Mouse (Mus musculus): ENCODE data around the gene Rcbtb1.
"Not testable (repeated sequence)": the region's sequence is repeated elsewhere in the genome, so short reads cannot be mapped to it uniquely, and the experiment has no call there.

Gene Rcbtb1

DNA sequence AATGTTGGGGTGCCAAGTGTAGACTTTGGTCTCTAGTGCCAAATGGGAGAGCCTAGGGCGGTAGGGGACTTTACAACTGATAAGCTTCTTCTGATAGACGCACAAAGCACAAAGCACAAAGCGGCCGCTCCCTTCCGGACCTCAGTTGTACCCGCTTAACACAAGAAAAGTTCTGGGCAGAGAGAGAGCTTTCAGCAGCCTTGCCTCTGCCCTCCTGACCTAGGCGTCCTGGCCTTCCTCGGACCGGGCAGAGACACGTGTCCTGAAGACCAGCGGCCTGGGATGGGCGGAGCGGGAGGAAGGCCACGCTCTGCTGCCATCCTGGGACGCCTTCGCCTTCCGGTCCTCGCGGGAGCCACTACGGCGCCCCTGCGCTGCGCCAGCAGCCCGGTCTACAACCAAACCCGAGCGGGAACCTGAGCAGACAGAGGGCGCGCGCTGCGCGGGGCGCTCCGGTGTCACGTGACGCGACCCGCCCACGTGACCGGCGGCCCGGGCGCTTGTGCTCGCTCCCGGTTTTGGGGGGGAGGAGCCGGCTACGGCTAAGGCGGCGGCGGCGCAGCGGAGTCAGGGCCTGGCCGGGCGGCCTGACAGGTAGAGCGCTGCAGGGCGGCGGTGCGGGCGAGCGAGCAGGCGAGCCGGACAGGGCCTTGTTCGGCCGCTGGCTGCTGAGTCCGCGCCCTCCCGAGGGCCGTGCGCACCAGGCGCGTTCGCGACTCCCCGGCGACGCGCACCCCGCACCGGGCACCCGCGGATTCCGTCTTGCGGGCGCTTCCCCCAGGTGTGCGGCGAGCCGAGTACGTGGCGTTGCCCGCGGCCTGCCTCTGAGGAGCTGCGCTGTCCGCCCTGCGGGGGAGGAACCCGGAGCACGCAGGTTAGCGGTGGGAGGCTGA, at the start of gene Rcbtb1:
Rcbtb1 (plus strand) TSS at position 499 of the 893 bp plus-strand sequence.
- peak; percentile 93 for DNase-seq (ENCODE audit: low spot score)

DNA sequence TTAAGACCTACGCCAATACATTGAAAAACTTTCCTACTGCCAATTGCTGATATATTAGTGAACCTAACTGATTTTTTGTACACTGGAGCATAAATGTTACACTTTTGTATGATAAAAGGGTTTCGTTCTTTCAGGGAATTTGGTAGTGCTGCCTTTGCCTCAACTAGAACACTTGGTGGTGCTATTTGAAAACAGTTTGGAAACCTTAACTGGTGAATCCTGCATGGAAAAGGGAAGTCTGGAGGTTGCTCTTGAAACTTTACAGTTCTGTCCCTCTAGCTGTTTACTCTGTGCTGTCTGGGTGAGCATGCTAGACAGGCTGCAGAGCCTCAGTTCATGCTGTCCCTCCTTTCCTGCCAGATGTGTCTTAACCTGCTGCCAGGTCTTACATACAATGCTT, 45.4 kb upstream of the Rcbtb1 start:
- peak; percentile 4 for DNase-seq (ENCODE audit: low spot score)

- no peak for DNase-seq (ENCODE audit: low spot score)
Measured at GRCm38 (mm10) chr14:59157016-59157698, 43.9 kb upstream of the Rcbtb1 start.

DNA sequence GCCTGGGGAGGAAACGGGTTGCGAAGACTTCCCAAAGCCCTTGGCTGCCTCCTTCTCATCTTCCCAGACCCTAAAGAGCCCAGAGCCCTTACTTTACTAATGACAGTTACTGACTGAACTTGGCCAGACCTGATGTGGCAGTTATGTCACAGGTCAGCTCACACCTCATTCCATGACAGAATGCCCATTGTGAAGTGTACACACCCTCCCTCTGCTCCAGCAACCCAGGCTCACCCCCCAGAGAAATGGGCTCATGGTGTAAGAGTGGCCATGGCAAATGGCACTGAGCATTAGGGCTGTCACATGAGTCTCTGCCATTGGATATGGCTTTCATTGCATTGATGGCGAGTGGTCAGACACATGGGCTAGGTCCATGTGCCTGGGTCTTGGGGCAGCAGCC, 22.4 kb upstream of the Rcbtb1 start, which contains the start of gene Gm5142:
Gm5142 (minus strand) TSS at position 101 of the 400 bp plus-strand sequence.
- DNase-seq (ENCODE audit: low spot score): no peak

GRCm38 (mm10) chr14:59182732-59183131, 18.3 kb upstream of the Rcbtb1 start:
- DNase-seq (ENCODE audit: low spot score): no peak

- no peak for DNase-seq (ENCODE audit: low spot score)
Measured at GRCm38 (mm10) chr14:59185514-59185913, 15.5 kb upstream of the Rcbtb1 start.

DNA sequence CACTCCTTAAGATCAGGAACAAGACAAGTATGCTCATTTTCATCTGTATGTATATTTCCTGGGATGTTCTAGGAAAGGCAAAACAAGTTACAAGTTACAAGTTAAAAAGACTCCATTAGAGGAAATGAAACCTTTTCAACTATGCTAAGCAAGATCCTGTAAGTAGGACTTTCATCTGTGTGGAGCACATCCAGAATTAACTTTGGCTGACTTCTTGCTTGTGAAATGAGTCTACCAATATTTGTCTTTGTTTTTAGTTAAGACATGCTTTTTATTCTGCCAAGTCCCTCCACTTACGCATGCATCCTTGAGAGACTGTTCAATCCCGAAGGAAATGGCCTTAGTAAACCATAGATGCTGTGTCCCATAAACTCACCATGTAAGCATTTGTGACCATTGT, 14.9 kb upstream of the Rcbtb1 start:
- no peak for DNase-seq (ENCODE audit: low spot score)

DNA sequence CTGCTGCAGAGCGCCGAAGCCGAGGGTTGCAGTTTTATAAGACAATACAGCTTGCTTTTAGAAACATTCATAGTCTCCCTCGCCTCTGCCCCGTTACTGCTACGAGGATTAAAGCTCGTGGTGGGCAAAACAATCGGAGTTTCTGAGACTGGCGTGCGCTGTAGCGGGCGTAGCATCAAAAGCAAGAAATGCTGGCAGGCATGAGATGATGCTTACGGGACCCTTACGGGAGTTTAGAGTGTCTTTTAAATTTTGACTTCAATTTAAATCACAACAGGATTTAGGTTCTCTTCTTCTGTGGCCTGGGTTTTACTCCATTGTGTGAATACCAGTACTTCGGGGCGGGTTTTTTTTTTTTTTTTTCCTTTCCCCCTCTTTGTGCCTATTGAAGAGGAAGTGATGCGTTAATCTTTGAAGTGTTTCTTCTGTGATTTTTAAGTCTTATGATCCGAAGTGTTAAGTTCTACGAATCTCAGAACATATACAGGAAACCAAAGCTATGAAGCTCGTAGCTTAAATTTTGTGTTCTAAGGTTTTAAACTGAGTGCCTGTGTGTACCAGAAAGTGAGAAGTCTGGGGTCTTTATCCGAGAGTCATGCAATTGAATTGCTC, 701 bp downstream of the Rcbtb1 start:
- no peak for DNase-seq (ENCODE audit: low spot score)

- DNase-seq (ENCODE audit: low spot score): no peak
Measured at GRCm38 (mm10) chr14:59205461-59205860, 4.5 kb downstream of the Rcbtb1 start.

GRCm38 (mm10) chr14:59205976-59206583, 5.1 kb downstream of the Rcbtb1 start:
- no peak for DNase-seq (ENCODE audit: low spot score)

DNA sequence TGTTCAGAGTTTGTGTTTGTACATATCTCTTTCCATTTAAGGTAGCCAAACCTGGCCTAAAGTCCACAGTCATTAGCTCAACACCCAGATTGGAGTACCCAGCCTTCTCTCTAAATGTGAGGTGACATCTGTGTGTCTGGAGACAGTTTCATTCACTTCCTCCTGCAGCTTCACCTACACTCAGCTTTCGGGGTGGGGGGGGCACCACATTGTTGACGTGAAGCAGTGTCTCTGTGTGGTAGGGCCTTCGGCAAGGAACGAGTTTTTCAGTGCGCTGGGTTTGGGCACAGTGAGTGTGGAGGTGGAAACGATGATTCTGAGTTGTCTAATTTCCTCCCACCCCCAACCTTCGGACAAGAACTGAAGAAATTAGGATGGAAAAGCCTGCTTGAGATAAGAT, 8.0 kb downstream of the Rcbtb1 start:
- DNase-seq (ENCODE audit: low spot score): no peak

GRCm38 (mm10) chr14:59209816-59210215, 8.8 kb downstream of the Rcbtb1 start:
- no peak for DNase-seq (ENCODE audit: low spot score)

- no peak for DNase-seq (ENCODE audit: low spot score)
Measured at GRCm38 (mm10) chr14:59219241-59219640, 18.2 kb downstream of the Rcbtb1 start.

DNA sequence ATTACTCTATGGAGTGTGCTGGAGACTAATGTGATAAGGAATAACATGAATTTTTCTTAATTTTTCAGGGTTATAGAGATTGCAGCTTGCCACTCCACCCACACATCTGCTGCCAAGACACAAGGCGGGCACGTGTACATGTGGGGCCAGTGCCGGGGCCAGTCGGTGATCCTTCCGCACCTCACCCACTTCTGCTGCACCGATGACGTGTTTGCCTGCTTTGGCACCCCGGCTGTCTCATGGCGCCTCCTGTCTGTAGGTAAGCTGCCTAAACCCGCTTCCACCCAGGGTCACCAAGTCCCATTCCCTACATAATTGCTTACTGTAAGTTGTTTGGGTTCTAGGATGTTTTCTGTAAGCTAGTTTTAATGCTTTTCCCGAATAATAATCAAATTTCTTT, 25.2 kb downstream of the Rcbtb1 start:
- DNase-seq (ENCODE audit: low spot score): no peak

DNA sequence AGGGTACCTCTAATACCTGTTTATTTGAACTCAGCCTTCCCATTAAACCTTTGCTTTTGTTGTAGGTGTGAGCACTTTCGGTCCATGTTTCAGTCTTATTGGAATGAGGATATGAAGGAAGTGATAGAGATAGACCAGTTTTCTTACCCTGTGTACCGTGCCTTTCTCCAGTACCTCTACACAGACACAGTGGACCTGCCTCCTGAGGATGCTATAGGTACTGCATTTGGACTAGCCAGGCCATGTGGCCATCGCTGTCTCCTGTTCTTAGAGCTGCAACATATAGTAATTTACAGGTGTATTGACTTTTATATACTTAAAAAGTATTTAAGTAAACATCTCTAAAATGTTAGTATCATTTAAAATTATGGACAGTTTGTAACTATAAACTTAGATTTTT, 28.8 kb downstream of the Rcbtb1 start:
- no peak for DNase-seq (ENCODE audit: low spot score)

DNA sequence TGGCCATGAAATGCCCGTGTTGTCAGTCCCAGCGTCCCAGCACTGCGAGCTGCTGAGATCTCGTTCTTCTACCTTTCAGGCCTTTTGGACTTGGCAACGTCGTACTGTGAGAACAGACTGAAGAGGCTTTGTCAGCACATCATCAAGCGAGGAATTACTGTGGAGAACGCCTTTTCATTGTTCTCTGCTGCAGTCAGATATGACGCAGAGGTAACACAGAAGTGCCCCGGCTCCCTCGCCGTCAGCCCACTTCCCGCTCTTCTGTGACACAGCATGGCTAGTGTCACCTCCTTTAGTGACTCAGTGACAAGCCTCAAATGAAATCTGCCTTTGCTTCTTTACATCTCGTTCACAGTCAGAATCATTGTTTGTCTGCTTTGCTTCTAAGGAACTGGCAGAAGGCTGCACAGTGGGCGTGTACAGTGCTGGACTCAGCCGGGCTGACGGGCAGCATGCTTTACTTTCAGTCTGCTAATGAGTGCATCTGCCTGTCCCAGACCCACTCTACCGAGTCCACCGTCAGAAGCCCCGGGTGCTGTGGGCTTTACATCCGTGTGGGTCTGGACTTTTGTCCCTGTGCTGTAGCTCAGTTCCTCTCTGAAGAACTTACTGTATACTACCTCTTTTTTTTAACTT, 29.4 kb downstream of the Rcbtb1 start:
- peak; percentile 16 for DNase-seq (ENCODE audit: low spot score)

DNA sequence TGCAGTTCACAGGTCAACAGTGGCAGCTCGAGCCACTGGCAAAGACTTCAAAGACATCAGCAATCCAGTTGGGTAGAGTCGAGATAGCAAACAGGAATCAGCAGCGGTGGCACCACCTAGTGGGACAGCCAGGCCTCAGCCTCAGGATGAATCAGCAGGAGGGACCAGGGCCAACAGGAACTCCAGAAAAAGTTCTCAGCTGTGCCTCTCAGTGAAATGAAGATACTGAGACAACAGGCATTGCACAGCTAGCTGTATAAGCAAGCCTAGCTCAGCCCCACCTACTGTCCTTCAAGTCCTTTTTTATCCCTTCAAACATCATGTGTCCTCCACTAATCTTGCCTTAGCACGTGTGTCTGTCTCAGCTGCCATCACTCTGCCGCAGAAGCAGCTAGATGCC, 31.0 kb downstream of the Rcbtb1 start:
- DNase-seq (ENCODE audit: low spot score): no peak

GRCm38 (mm10) chr14:59233635-59234034, 32.6 kb downstream of the Rcbtb1 start:
- no peak for DNase-seq (ENCODE audit: low spot score)

- DNase-seq (ENCODE audit: low spot score): peak; percentile 31
Measured at GRCm38 (mm10) chr14:59250350-59250749, 49.3 kb downstream of the Rcbtb1 start.

DNA sequence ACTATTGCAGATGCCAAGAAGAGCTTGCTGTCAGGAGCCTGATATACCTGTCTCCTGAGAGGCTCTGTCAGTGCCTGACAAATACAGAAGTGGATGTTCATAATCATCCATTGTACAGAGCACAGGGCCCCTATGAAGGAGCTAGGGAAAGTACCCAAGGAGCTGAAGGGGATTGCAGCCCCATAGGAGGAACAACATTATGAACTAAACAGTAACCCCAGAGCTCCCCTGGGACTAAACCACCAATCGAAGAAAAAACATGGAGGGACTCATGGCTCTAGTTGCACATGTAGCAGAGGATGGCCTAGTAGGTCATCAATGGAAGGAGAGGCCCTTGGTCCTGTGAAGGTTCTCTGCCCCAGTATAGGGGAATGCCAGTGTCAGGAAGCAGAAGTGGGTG, 54.9 kb downstream of the Rcbtb1 start:
- not testable (repeated sequence) for DNase-seq (ENCODE audit: low spot score)

DNA sequence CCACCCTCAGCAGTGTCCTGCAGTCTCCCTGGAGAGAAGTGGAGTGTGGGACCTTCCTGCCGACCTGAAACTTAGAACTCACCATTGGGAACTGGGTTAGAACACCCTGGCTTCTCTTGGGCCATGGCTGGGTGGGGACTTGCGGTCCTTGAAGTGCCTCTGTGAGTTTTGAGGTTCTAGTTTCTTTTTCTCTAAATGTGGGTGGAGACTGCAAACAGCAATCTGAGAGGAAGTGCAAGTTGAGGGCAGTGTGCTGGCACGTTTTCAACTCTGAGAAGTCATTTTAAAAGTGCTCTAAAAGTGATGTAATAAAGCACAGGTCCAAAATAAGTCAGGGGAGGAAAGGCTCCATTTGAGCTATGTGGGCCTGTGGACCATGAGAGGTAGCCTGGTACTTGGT, 59.0 kb downstream of the Rcbtb1 start, which contains the start of gene Gm6904:
Gm6904 (minus strand) TSS at position 161 of the 400 bp plus-strand sequence.
- no peak for DNase-seq (ENCODE audit: low spot score)

DNA sequence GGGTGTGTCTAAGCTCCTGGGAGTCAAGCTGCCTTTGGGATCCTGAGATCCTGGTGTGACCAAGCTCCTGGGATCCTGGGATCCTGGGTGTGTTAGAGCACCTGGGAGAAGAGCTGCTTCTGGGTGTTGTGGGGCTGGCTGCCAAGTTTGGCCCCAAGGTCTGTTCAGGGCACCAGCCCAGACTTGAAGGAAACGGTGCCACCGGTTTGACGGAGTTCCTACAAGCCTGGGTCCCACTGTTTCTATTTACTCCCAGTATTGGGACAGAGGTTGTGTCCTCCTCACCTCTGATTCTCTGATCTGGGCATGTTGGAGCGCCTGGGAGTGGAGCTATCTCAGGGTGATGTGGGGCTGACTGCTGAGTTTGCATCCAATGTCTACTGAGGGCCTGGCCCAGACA, 74.0 kb downstream of the Rcbtb1 start:
- not testable (repeated sequence) for DNase-seq (ENCODE audit: low spot score)
